Mouse (Mus musculus) liver, embryonic 14.5 days (tissue): ENCODE data around the gene Sirt4.

Experiments used
- CTCF ChIP-seq: IDR thresholded peaks from 2 replicates; pipeline ENCODE4 v1.5.1; 2016; ENCODE audit warnings: antibody characterized with exemption, low read depth, control low read depth
- EP300 ChIP-seq: IDR thresholded peaks from 2 replicates; pipeline ENCODE4 v1.6.1; 2016; ENCODE audit warnings: antibody characterized with exemption, low read depth

- no peak for TF ChIP-seq CTCF
- no peak; the same call in none of the 2 replicates for TF ChIP-seq EP300
These were observed 5.4 kb upstream of the Sirt4 start for GRCm38 (mm10) chr5:115489699-115490637.
